Mouse (Mus musculus): ENCODE results near the gene Olfr1195.
"Not testable (repeated sequence)": the region's sequence is repeated elsewhere in the genome, so short reads cannot be mapped to it uniquely, and the experiment has no call there.

Gene Olfr1195

DNA sequence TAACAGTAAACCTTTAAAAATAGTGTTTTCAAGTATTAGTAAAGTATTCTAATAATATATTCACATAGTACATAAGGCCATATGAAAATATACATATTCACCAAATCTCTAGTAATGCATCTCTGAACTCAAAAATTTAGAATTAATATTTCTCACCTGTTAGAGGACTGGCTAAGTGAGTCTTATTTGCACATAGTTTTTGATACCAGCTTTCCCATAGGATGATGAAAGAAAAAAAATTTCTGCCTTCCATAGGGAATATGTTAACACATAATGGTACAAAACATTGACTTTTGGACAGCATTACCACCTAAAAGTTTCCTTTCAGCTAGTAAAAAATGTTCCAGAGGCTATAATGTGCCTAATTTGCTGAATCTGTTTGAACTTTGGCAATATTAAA is at the start of gene Olfr1195:
Gene Olfr1195 (minus strand): TSS at position 101 of the 400 bp plus-strand sequence.
- DNase-seq (ENCODE audit: extremely low read depth, low read depth): no peak

DNA sequence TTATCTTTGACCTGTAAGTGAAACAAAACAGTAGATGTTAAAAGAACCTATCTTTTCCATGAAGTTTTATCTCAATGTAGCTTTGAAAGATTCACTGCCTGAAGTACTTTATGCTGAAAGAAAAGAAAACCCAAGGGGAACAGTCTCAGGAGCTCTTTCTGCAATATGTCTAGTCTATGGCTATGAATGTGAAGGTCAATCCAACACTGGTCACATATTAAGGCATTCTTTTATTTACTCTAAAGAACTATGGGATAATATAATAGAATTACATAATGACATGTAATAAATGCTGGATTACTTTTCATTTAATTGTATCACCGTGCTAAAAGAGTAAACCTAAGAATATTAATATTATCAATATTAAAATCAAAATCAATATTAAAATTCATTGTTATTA is 43.3 kb upstream of the Olfr1195 start, which contains the start of gene Olfr1197:
Gene Olfr1197 (minus strand): TSS at position 101 of the 400 bp plus-strand sequence.
- DNase-seq (ENCODE audit: extremely low read depth, low read depth): no peak

DNA sequence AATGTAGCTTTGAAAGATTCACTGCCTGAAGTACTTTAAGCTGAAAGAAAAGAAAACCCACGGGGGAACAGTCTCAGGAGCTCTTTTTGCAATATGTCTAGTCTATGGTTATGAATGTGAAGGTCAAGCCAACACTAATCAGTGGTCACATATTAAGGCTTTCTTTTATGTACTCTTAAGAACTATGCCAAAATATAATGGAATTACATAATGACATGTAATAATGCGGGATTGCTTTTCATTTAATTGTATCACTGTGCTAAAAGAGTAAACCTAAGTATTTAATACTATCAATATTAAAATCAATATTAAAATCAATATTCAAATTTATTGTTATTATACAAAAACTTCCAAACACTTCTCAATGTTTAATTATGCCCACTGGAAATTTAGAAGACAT is 15.5 kb upstream of the Olfr1195 start, which contains the start of gene Olfr1196:
Gene Olfr1196 (minus strand): TSS at position 101 of the 400 bp plus-strand sequence.
- DNase-seq (ENCODE audit: extremely low read depth, low read depth): no peak

DNA sequence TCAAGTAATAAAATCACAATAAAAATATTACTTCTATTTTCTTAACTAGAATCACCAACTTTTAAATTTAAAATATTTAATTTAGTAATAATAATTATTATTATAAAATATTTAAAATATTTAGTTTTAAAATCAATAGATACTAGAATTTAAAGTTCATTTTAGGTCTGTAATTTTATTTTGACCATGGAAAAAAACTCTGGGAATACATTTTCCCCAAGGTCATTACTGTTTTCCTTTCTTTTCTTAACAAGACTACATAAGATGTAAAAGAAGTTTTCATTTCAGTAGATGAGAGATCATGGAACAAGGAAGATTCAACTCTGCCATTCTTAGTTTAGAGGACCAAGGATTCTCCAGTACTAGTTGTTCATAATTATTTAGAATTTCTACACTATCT is 13.7 kb downstream of the Olfr1195 start, which contains the start of gene Olfr1193:
Gene Olfr1193 (plus strand): TSS at position 301 of the 400 bp plus-strand sequence.
- DNase-seq (ENCODE audit: extremely low read depth, low read depth): not testable (repeated sequence)

DNA sequence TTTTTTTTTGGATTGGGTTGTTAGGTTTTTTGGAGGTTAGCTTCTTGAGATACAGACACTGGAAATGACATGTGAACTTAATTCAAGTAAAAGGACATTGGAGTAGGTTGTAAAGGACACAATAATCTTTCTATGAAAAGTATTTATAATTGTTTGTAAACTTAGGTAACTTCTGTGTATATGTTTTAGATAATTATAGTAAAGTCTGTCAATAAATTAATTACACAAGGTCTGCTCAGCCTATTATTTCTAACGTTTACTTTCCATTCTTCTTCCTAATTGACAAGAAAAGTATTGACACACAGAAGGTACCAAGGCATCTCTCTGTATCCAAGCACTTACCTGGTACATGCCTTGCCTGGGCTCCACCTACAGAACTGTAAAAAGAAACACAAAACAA is 40.8 kb downstream of the Olfr1195 start, which contains the start of gene Olfr1192-ps1:
Gene Olfr1192-ps1 (plus strand): TSS at position 301 of the 400 bp plus-strand sequence.
- DNase-seq (ENCODE audit: extremely low read depth, low read depth): no peak

DNA sequence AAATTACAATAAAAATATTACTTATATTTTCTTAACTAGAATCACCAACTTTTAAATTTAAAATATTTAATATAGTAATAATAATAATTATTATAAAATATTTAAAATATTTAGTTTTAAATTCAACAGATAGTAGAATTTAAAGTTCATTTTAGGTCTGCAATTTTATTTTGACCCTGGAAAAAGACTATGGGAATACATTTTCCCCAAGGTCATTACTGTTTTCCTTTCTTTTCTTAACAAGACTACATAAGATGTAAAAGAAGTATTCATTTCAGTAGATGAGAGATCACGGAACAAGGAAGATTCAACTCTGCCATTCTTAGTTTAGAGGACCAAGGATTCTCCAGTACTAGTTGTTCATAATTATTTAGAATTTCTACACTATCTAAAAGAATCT is 48.7 kb downstream of the Olfr1195 start, which contains the start of gene Olfr1191-ps1:
Gene Olfr1191-ps1 (plus strand): TSS at position 301 of the 400 bp plus-strand sequence.
- DNase-seq (ENCODE audit: extremely low read depth, low read depth): not testable (repeated sequence)

All from MEL-GATA-1-ER (cell line).